Mouse (Mus musculus): Measurements from ENCODE around the gene Slc6a19. TPM values are rescaled to one million over a fixed set of nuclear protein-coding genes. Genes with fewer than 3 reads are reported as not detected.

Slc6a19 gene
- polyA plus RNA-seq (2014; fragmentation: Illumina TruSeq; extraction: RNeasy Lipid Tissue Mini Kit (QIAGEN cat#74804)) = not detected

GRCm38 (mm10) chr13:73704694-73705325, at the start of gene Slc6a19:
Gene Slc6a19 (minus strand): TSS chr13:73704865.

GRCm38 (mm10) chr13:73732742-73733700, 28.4 kb upstream of the Slc6a19 start, which contains the start of gene Slc12a7:
Gene Slc12a7 (plus strand): TSS chr13:73733094.

GRCm38 (mm10) chr13:73677853-73678252, 26.8 kb downstream of the Slc6a19 start, which contains the start of gene Slc6a18:
Gene Slc6a18 (minus strand): TSS chr13:73678023.

Other genes starting within 250 kb of the Slc6a19 start
- 10.4 TPM for gene Lpcat1, start 237.7 kb downstream of the Slc6a19 start, polyA plus RNA-seq (2014; fragmentation: Illumina TruSeq; extraction: RNeasy Lipid Tissue Mini Kit (QIAGEN cat#74804))
- not detected for gene Slc6a3, start 168.1 kb downstream of the Slc6a19 start, polyA plus RNA-seq (2014; fragmentation: Illumina TruSeq; extraction: RNeasy Lipid Tissue Mini Kit (QIAGEN cat#74804))
- 91.9 TPM for gene Clptm1l, start 100.9 kb downstream of the Slc6a19 start, polyA plus RNA-seq (2014; fragmentation: Illumina TruSeq; extraction: RNeasy Lipid Tissue Mini Kit (QIAGEN cat#74804))
- gene Tert, start 78.0 kb downstream of the Slc6a19 start, polyA plus RNA-seq (2014; fragmentation: Illumina TruSeq; extraction: RNeasy Lipid Tissue Mini Kit (QIAGEN cat#74804)) = 2.5 TPM
- gene Slc6a18, start 26.8 kb downstream of the Slc6a19 start, polyA plus RNA-seq (2014; fragmentation: Illumina TruSeq; extraction: RNeasy Lipid Tissue Mini Kit (QIAGEN cat#74804)) = not detected
- gene Slc12a7, start 28.2 kb upstream of the Slc6a19 start, polyA plus RNA-seq (2014; fragmentation: Illumina TruSeq; extraction: RNeasy Lipid Tissue Mini Kit (QIAGEN cat#74804)) = 10.7 TPM
- gene Nkd2, start 142.8 kb upstream of the Slc6a19 start, polyA plus RNA-seq (2014; fragmentation: Illumina TruSeq; extraction: RNeasy Lipid Tissue Mini Kit (QIAGEN cat#74804)) = 3.5 TPM
- gene Trip13, start 232.9 kb upstream of the Slc6a19 start, polyA plus RNA-seq (2014; fragmentation: Illumina TruSeq; extraction: RNeasy Lipid Tissue Mini Kit (QIAGEN cat#74804)) = 32.4 TPM
- gene Brd9, start 232.9 kb upstream of the Slc6a19 start, polyA plus RNA-seq (2014; fragmentation: Illumina TruSeq; extraction: RNeasy Lipid Tissue Mini Kit (QIAGEN cat#74804)) = 36.2 TPM